In the genomic region with DNA sequence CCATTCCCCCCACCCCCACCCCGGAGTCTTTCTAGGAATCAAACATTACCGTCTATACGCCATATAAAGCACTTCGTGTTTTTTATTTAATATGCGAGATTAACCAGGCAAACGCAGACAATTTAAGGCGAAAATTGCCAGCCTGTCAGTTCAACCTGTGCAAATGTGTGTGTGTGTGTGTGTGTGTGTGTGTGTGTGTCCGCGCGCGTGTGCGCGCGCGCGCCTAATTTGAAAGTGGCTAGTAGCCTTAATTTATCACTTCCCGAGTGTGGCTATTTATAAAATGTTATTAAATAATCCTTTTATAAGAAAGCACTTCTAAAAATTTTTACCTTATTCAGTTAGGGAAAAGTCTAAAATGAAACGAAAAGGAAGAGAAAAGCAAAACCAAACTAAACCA, we compare ENCODE assay signal across 9 mouse cellular contexts.
DNase-seq lines count a peak whose midpoint lies in the region; ATAC-seq and TF ChIP-seq lines count a peak whose summit lies in the region.
"Had no signal": no experiment of that assay in that cellular context is flagged by ENCODE, and none has a peak within 500 bp of the region (broad histone marks: within the 10 kb centered on the region; RNA-seq: fewer than 3 reads in every experiment).

No protein-coding gene starts in this region.

- ATAC-seq in forebrain, embryonic 15.5 days (replicated peaks) = no peak
- no peak for ATAC-seq in limb, embryonic 15.5 days (ENCODE audit: insufficient number of reproducible peaks, low FRiP score, low TSS enrichment, low read depth)
- no peak for ATAC-seq in activated CD4-positive, CD25-positive, alpha-beta regulatory T cell, adult 4 months

- no peaks in the 10 kb centered on the region for H3K9me3 ChIP-seq in heart, embryonic 10.5 days
- peaks cover 2% of the 10 kb centered on the region for H3K9me3 ChIP-seq in CH12.LX (replicated peaks; ENCODE audit: low read length)
- H3K9me3 ChIP-seq in forebrain, embryonic 15.5 days = no peaks in the 10 kb centered on the region
- H3K9me3 ChIP-seq in limb, embryonic 15.5 days = no peaks in the 10 kb centered on the region

- H3K79me2 ChIP-seq in heart, adult 2 months (replicated peaks; ENCODE audit: control insufficient read depth, insufficient read depth, low read length) = no peaks in the 10 kb centered on the region
- H3K79me2 ChIP-seq in CH12.LX (replicated peaks; ENCODE audit: control insufficient read depth, extremely low read depth, insufficient read depth, poor library complexity, severe bottlenecking) = no peaks in the 10 kb centered on the region

- TF ChIP-seq CTCF in heart, adult 2 months (IDR thresholded peaks at IDR 0.05) = no peak
- TF ChIP-seq CTCF in CH12.LX (conservative IDR thresholded peaks at IDR 0.05 in 1 of 2, IDR thresholded peaks at IDR 0.05 in 1 of 2; ENCODE audit: low read depth in 2 of 2, low read length in 2 of 2) = no peak

- dilution Hi-C loops in CH12.LX (cut with MboI; ENCODE audit: extremely low pct_ligation_motif_present, extremely low pct_unique_long_range_greater_than_20kb, low sequenced_read_pairs) = no loop called here

- H3K4me2 ChIP-seq in CH12.LX (ENCODE audit: insufficient read depth, low read depth, poor library complexity, severe bottlenecking) = peak overlapping the region; percentile 91
- H3K4me2 ChIP-seq in forebrain, embryonic 15.5 days (replicated peaks) = peak overlapping the region; percentile 41
- peak overlapping the region; percentile 33 for H3K4me2 ChIP-seq in limb, embryonic 15.5 days

- no peak for TF ChIP-seq POLR2A in heart, adult 2 months (IDR thresholded peaks at IDR 0.05; ENCODE audit: insufficient read depth, low read depth, low read length)
- TF ChIP-seq POLR2A in CH12.LX (IDR thresholded peaks at IDR 0.05; ENCODE audit: low read depth, low read length) = no peak

- H3K36me3 ChIP-seq in heart, embryonic 10.5 days = no peaks in the 10 kb centered on the region
- no peaks in the 10 kb centered on the region for H3K36me3 ChIP-seq in heart, adult 2 months (ENCODE audit: control insufficient read depth, insufficient read depth, low read length)
- no peaks in the 10 kb centered on the region for H3K36me3 ChIP-seq in CH12.LX (replicated peaks in 1 of 2; ENCODE audit: control insufficient read depth in 1 of 2, insufficient read depth in 1 of 2, low read length in 1 of 2)
- H3K36me3 ChIP-seq in forebrain, embryonic 15.5 days = no peaks in the 10 kb centered on the region
- H3K36me3 ChIP-seq in limb, embryonic 15.5 days = no peaks in the 10 kb centered on the region

- no peak for TF ChIP-seq RAD21 in CH12.LX (IDR thresholded peaks at IDR 0.05; ENCODE audit: low read depth, low read length)

- intact Hi-C loops in heart, adult 2 months (cut with DNase I) = no loop called here

- no peak overlapping the region for H3K9ac ChIP-seq in heart, adult 2 months (ENCODE audit: low read depth, low read length)
- H3K9ac ChIP-seq in CH12.LX (ENCODE audit: insufficient read depth, low read depth) = peak overlapping the region; percentile 15
- H3K9ac ChIP-seq in forebrain, embryonic 15.5 days (replicated peaks) = no peak overlapping the region
- no peak overlapping the region for H3K9ac ChIP-seq in limb, embryonic 15.5 days

- H3K27ac ChIP-seq in heart, embryonic 10.5 days = no peak overlapping the region
- no peak overlapping the region for H3K27ac ChIP-seq in heart, adult 2 months
- H3K27ac ChIP-seq in CH12.LX (ENCODE audit: insufficient read depth, low read depth) = no peak overlapping the region
- H3K27ac ChIP-seq in forebrain, embryonic 15.5 days (replicated peaks) = no peak overlapping the region
- no peak overlapping the region for H3K27ac ChIP-seq in limb, embryonic 15.5 days
- H3K27ac ChIP-seq: macrophage had no signal

- no peak for TF ChIP-seq EP300 in heart, adult 2 months (IDR thresholded peaks at IDR 0.05; ENCODE audit: insufficient read depth, low read depth, low read length)
- TF ChIP-seq EP300 in CH12.LX (IDR thresholded peaks at IDR 0.05; ENCODE audit: low read length) = no peak

- DNase-seq in heart, embryonic 10.5 days (ENCODE audit: low spot score) = no peak
- no peak for DNase-seq in heart, adult 2 months
- DNase-seq in CH12.LX (ENCODE audit: extremely low read depth) = no peak
- no peak for DNase-seq in cerebellum, adult 18-20 months
- no peak for DNase-seq in thymus, postnatal 0 days (ENCODE audit: low spot score)

- peaks cover 12% of the 10 kb centered on the region for H3K4me1 ChIP-seq in heart, embryonic 10.5 days
- H3K4me1 ChIP-seq in heart, adult 2 months (ENCODE audit: control insufficient read depth, insufficient read depth, low read length) = no peaks in the 10 kb centered on the region
- H3K4me1 ChIP-seq in CH12.LX (ENCODE audit: control insufficient read depth in 1 of 2, insufficient read depth in 2 of 2) = peaks cover 29 to 62% of the 10 kb centered on the region in 2 experiments
- H3K4me1 ChIP-seq in forebrain, embryonic 15.5 days = peaks cover 30% of the 10 kb centered on the region
- H3K4me1 ChIP-seq in limb, embryonic 15.5 days = peaks cover 18% of the 10 kb centered on the region

- peaks cover 83% of the 10 kb centered on the region for H3K27me3 ChIP-seq in heart, embryonic 10.5 days (ENCODE audit: insufficient read depth, poor library complexity, severe bottlenecking)
- H3K27me3 ChIP-seq in heart, adult 2 months (ENCODE audit: control insufficient read depth, insufficient read depth, low read length) = peaks cover 15% of the 10 kb centered on the region
- no peaks in the 10 kb centered on the region for H3K27me3 ChIP-seq in CH12.LX (replicated peaks)
- H3K27me3 ChIP-seq in forebrain, embryonic 15.5 days = peaks cover 82% of the 10 kb centered on the region
- H3K27me3 ChIP-seq in limb, embryonic 15.5 days = peaks cover 63% of the 10 kb centered on the region

- peak overlapping the region; percentile 44 for H3K4me3 ChIP-seq in heart, embryonic 10.5 days
- H3K4me3 ChIP-seq in heart, adult 2 months = no peak overlapping the region
- H3K4me3 ChIP-seq in CH12.LX (replicated peaks in 1 of 3; ENCODE audit: low read depth in 2 of 3, low read length in 2 of 3, poor library complexity in 1 of 3) = peak overlapping the region in 2 of 3 experiments; percentile 28 to 50
- H3K4me3 ChIP-seq in forebrain, embryonic 15.5 days = 0 out of 2 replicates have a peak overlapping the region, but pooled peaks have one; percentile 27
- peak overlapping the region; percentile 17 for H3K4me3 ChIP-seq in limb, embryonic 15.5 days

- 2% methylated on average over 18 of the region's 18 CpGs for WGBS in heart, embryonic 10.5 days
- WGBS in heart, adult 2 months = 4% methylated on average over 18 of the region's 18 CpGs
- 1% methylated on average over 18 of the region's 18 CpGs for whole genome bisulfite sequencing in forebrain, embryonic 15.5 days
- under 1% methylated on average over 18 of the region's 18 CpGs for WGBS in limb, embryonic 15.5 days

- in situ Hi-C loops in CH12.LX (cut with MboI; ENCODE audit: low pct_ligation_motif_present, low pct_unique_long_range_greater_than_20kb, low sequenced_read_pairs) = no loop called here

TF ChIP-seq in CH12.LX, 34 proteins besides CTCF, POLR2A, EP300 and RAD21:
- no peak for TF ChIP-seq ELF1 (IDR thresholded peaks at IDR 0.05; ENCODE audit: low read depth, low read length)
- TF ChIP-seq E2F4 (IDR thresholded peaks at IDR 0.05; ENCODE audit: insufficient replicate concordance, low read depth, low read length) = peak; percentile 83; the same call in 1 of the 2 replicates
- TF ChIP-seq NRF1 (IDR thresholded peaks at IDR 0.05; ENCODE audit: low read depth, low read length) = peak; percentile 42; the same call in 1 of the 2 replicates
- 0 out of 2 replicates have a peak, but pooled peaks have one; percentile 43 for TF ChIP-seq MXI1 (IDR thresholded peaks at IDR 0.05; ENCODE audit: low read depth, low read length)

Comparison
In these comparisons a context has a peak if more than half of its experiments do, and no peak if none do; other contexts are left out.
1. H3K4me2 ChIP-seq: peak in every context shown above with its lines; median percentile 91 in CH12.LX; 41 in forebrain, embryonic 15.5 days; 33 in limb, embryonic 15.5 days.